In the genomic region with DNA sequence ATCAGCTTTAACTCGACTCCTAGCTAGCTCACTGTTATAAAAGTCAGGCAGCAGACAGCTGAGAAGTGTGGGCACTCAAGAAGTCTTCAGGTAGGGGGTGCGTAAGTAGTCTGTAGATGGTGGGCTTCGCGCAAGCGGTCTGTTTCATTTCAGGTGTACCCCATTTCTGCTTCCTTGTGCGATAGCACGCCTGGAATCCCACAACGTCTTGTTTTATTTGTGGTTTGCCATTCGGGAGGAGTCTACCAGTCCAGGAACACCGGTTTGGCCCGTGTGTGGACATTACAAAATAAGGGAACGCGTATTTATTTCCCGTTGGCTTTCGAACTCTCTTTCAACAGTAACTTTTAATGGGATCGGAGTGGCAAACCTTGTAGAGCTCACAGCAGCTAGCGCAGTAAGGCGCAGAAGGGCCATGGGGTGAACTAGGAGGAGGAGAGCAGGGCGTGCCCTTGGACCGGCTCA, we compare ENCODE assay signal across 7 mouse cellular contexts. TPM values are rescaled to one million over a fixed set of nuclear protein-coding genes. Genes with fewer than 3 reads are reported as not detected.
DNase-seq lines count a peak whose midpoint lies in the region; ATAC-seq lines count a peak whose summit lies in the region.

No protein-coding gene starts in this region.

- H3K27ac ChIP-seq in limb, embryonic 15.5 days: peak overlapping the region; percentile 76
- no peak overlapping the region for H3K27ac ChIP-seq in stomach, embryonic 14.5 days (ENCODE audit: low read length)

- DNase-seq in fibroblast of lung, adult 2 months (ENCODE audit: low read depth): peak; percentile 45
- no peak for DNase-seq in adrenal gland, adult 2 months
- no peak for DNase-seq in thymus, adult 18-20 months

- no peaks in the 10 kb centered on the region for H3K9me3 ChIP-seq in megakaryocyte, embryonic 14.5 days
- no peaks in the 10 kb centered on the region for H3K9me3 ChIP-seq in limb, embryonic 15.5 days
- no peaks in the 10 kb centered on the region for H3K9me3 ChIP-seq in stomach, embryonic 14.5 days (ENCODE audit: control insufficient read depth, low read depth, low read length)

- H3K4me2 ChIP-seq in limb, embryonic 15.5 days: peak overlapping the region; percentile 39
- H3K4me2 ChIP-seq in stomach, embryonic 14.5 days (replicated peaks; ENCODE audit: low read depth, low read length): peak overlapping the region; percentile 1; the same call in 1 of the 2 replicates

- no peak for ATAC-seq in megakaryocyte, adult 5-6 weeks (ENCODE audit: poor library complexity, severe bottlenecking)
- ATAC-seq in limb, embryonic 15.5 days (ENCODE audit: insufficient number of reproducible peaks, low FRiP score, low TSS enrichment, low read depth): no peak
- no peak for ATAC-seq in stomach, embryonic 14.5 days (ENCODE audit: insufficient number of reproducible peaks, insufficient read depth, low FRiP score, low read depth)

- WGBS in limb, embryonic 15.5 days: 28% methylated on average over 20 of the region's 20 CpGs
- 13% methylated on average over 20 of the region's 20 CpGs for WGBS in stomach, embryonic 14.5 days

- no peaks in the 10 kb centered on the region for H3K36me3 ChIP-seq in megakaryocyte, embryonic 14.5 days (replicated peaks; ENCODE audit: low read length)
- no peaks in the 10 kb centered on the region for H3K36me3 ChIP-seq in limb, embryonic 15.5 days
- no peaks in the 10 kb centered on the region for H3K36me3 ChIP-seq in stomach, embryonic 14.5 days (ENCODE audit: control insufficient read depth, insufficient read depth, low read length)

- H3K27me3 ChIP-seq in megakaryocyte, embryonic 14.5 days (replicated peaks): peaks cover 91% of the 10 kb centered on the region
- H3K27me3 ChIP-seq in limb, embryonic 15.5 days: peaks cover 89% of the 10 kb centered on the region
- peaks cover 64% of the 10 kb centered on the region for H3K27me3 ChIP-seq in stomach, embryonic 14.5 days (ENCODE audit: control insufficient read depth, insufficient read depth, low read length)

- peak overlapping the region; percentile 88 for H3K4me3 ChIP-seq in megakaryocyte, embryonic 14.5 days (replicated peaks)
- peak overlapping the region; percentile 31 for H3K4me3 ChIP-seq in limb, embryonic 15.5 days
- no peak overlapping the region for H3K4me3 ChIP-seq in stomach, embryonic 14.5 days (ENCODE audit: low read depth, low read length)

- H3K4me1 ChIP-seq in megakaryocyte, embryonic 14.5 days: peaks cover 56% of the 10 kb centered on the region
- peaks cover 55% of the 10 kb centered on the region for H3K4me1 ChIP-seq in limb, embryonic 15.5 days
- H3K4me1 ChIP-seq in stomach, embryonic 14.5 days (ENCODE audit: control insufficient read depth, insufficient read depth, low read length): peaks cover 3% of the 10 kb centered on the region; the same call in 1 of the 2 replicates

- 0 out of 2 replicates have a peak overlapping the region, but pooled peaks have one; percentile 3 for H3K9ac ChIP-seq in limb, embryonic 15.5 days
- H3K9ac ChIP-seq in stomach, embryonic 14.5 days (replicated peaks; ENCODE audit: low read depth, low read length): no peak overlapping the region

RNA-seq across cellular contexts. Expression of a gene that starts 7.4 kb away (rescaled TPM):
- polyA plus RNA-seq in megakaryocyte, embryonic 14.5 days (2012; ENCODE audit: insufficient read depth, low replicate concordance): not detected in 2 replicates
- total RNA-seq in megakaryocyte, adult 5-6 weeks (2015): 0.07 and 0.09 TPM in 2 replicates
- total RNA-seq in megakaryocyte, adult 5-6 weeks (2017): not detected in 2 replicates
- polyA plus RNA-seq in limb, embryonic 15.5 days (2015; fragmentation: Nextera tagmentation; extraction: Ambion mirVana): 23.6 and 29.9 TPM in 2 replicates
- polyA plus RNA-seq in stomach, embryonic 14.5 days (2014; fragmentation: Nextera tagmentation; extraction: Ambion mirVana): 3.7 and 4.0 TPM in 2 replicates
- 1 to 10 TPM; 2.6 to 3.1 TPM for total RNA-seq in adrenal gland, adult 2 months (2021)
- 7.5 and 10.8 TPM in 2 replicates for polyA plus RNA-seq in adrenal gland, adult 2 months (2012; rRNA removed)
